Mouse (Mus musculus) hematopoietic stem cell, adult 5-6 weeks (primary cell): ENCODE measurements around the gene Adh6b. TPM values are rescaled to one million over a fixed set of nuclear protein-coding genes. Genes with fewer than 3 reads are reported as not detected.
"Not testable (repeated sequence)": the region's sequence is repeated elsewhere in the genome, so short reads cannot be mapped to it uniquely, and the experiment has no call there.

Experiments
- ATAC-seq, 2 experiments: fragments of 125-278 bp in 1 of 2; replicated peaks in 1 of 2; 2 replicates each; pipeline ENCODE4 v1.8.0; 2016 to 2017; ENCODE audit warnings: inconsistent platforms in 2 of 2, mild to moderate bottlenecking in 2 of 2, moderate number of reproducible peaks in 2 of 2, low read depth in 1 of 2, moderate TSS enrichment in 1 of 2; ENCODE audit not compliant: low FRiP score in 2 of 2, poor library complexity in 2 of 2, severe bottlenecking in 2 of 2, insufficient read depth in 1 of 2, low TSS enrichment in 1 of 2
- total RNA-seq: library from RNA; stranded (forward); fragments of 172-1452, 232-1000 nt; gene quantifications from 2 replicates; pipeline ENCODE4 v1.2.3, GENCODE M21; 2017

The Adh6b gene
- total RNA-seq, 1 experiment from 2014 or later, result not detected

- ATAC-seq, result no peak
Observed at GRCm38 (mm10) chr3:138336104-138336754, 5.3 kb upstream of the Adh6b start.

- ATAC-seq, result no peak
Observed at GRCm38 (mm10) chr3:138347041-138347440, 5.5 kb downstream of the Adh6b start.

DNA sequence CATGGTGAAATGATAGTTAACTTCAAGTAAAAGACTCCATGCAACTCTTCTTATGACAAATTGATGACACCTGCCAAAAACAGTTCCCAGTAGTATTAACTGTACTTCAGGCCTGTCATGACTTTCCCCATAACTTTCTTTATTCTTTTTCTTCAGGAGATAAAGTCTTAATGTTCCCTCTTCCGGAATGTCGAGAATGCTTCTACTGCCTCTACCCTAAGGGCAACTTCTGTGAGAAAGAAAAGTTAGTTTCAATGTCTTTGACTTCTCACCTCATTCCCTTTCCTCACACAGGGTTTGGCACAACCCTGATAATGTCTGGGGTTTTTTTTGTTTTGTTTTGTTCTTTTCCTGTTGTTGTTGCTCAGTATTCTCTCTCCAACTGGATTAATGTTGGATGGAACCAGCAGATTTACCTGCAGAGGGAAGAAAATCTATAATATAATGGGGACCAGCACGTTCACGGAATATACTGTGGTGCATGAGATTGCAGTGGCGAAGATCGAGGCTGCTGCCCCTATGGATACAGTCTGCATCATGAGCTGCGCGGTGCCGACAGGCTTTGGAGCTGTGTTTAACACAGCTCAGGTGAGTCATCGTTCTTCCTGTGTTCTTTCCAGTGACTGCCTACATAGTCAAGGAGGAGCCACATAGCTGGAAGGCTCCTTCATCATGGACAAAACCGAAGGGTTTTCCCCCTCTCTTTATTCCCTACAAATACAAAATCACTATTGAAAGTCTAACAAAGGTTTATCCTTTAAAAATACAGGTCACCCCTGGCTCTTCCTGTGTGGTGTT lies 10.6 kb downstream of the Adh6b start:
- no peak for ATAC-seq

GRCm38 (mm10) chr3:138358856-138359255 lies 17.3 kb downstream of the Adh6b start:
- no peak for ATAC-seq

DNA sequence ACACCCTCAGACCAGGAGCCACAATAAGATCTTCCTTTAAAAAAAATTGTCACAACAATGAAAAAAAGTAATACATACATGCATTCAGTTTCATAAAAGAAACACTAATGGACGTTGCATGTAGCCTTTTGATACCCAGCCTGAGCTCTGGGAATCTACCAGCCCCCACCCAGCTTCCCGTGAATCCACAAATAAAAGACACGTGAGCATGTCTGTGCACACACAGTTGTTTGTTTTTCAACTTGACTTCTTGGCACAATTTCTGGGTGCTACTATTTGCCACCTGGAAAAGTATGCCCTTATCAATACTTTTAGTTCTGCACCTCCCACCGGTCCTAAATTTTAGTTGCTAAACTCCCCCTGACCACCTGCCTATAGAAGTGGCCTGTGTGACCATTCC lies 19.1 kb downstream of the Adh6b start:
- ATAC-seq, result no peak

- no peak for ATAC-seq
Observed at GRCm38 (mm10) chr3:138362920-138363319, 21.3 kb downstream of the Adh6b start.

DNA sequence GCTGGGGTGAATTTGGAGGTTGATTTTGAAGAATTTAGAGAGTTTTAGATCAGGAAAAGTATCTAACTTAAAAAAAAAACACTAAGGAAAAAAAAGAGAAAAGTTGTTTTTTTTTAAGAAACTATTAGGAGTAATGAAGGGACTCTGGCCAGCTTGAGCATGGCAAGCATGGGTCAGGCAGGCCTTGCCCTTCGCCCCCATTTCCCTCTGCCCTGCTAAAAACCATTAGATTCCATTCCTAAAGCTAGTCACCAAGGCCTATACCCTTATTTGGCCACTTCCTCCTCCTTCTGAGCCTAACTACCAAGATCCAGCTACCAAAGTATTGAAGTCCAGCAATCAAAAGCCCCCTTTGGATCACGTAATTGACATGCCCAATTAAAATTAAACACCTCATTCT lies 24.6 kb downstream of the Adh6b start:
- ATAC-seq, result no peak

DNA sequence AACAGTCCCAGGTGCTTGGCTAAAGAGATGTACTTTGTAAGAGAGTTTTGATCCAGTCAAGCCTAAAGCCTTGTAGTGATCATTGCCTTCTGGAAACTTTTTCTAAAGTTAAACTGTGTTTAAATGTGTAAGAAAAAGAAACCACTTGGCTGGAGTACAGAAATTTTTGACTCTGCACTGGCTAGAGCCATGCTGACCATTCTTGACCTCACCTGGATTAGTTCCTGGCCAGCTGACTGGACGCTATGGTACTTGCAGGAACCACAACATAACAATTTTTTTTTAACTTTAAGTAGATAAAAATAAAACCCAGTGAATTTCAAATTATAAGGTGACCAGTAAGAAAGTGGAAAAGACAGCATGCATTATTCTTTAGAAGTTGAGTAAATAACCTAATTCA lies 28.0 kb downstream of the Adh6b start:
- ATAC-seq, result no peak

DNA sequence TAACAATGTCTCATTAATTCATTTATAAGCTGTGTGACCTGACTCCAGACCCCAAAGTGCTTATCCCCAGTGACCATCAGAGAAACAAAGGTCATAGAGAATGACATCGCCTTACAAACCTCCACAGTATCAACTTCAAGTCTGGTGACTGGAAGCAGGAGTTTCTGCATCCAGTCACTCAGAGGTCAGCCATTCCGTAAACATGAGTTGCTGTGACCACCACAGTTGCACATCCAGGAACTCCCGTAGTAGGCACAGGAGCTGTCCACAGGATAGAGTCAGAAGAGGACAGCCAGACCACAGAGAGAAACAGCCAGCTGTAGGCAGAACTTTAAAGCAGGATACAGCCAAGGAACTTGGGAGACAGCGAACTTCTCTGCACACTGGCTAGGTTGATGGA lies 28.7 kb downstream of the Adh6b start:
- not testable (repeated sequence) for ATAC-seq

DNA sequence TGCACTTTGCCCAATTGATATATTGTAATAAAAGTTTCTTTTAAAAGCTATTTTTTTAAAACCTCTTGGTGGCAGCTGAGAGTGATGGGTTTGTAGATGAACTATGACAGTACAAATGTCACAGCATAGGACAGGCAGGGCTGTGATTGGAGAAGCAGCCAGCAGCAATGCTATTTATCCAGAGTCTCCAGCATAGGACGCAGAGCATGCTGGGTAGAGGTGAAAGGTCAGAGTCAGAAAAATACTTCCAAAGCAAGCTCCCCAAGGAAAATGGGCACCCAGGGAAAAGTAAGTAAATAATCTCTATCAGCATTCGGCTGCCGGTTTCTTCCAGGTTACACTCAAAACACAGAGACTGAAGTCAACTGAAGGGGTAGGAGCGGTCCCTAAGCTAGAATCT lies 32.3 kb downstream of the Adh6b start:
- no peak for ATAC-seq

GRCm38 (mm10) chr3:138375148-138375547 lies 33.6 kb downstream of the Adh6b start:
- no peak for ATAC-seq

- no peak for ATAC-seq
Observed at GRCm38 (mm10) chr3:138381133-138381532, 39.6 kb downstream of the Adh6b start.

GRCm38 (mm10) chr3:138387155-138387554 lies 45.6 kb downstream of the Adh6b start:
- no peak for ATAC-seq

DNA sequence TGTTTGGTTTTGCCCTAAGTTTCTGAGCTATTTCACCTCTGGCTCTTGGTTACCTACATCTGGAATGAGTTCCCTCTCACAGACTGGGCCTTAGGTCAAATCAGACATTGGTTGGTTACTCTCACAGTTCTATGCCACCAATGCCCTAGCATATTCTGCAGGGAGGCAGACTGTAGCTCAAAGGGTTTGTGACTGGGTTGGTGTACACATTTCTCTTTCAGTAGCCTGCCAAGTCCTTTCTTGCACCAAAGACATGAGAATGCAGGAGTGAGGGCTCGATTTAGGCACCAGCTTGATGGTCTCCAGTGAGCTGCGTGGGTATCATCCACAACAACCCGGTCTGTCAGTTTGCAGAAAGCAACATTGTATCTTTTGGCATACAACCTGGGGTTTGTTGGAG lies 63.3 kb downstream of the Adh6b start:
- no peak for ATAC-seq

- 0 out of 4 replicates have a peak, but pooled peaks have one; percentile 32 to 46 for ATAC-seq
Observed at GRCm38 (mm10) chr3:138405341-138405740, 63.8 kb downstream of the Adh6b start.

DNA sequence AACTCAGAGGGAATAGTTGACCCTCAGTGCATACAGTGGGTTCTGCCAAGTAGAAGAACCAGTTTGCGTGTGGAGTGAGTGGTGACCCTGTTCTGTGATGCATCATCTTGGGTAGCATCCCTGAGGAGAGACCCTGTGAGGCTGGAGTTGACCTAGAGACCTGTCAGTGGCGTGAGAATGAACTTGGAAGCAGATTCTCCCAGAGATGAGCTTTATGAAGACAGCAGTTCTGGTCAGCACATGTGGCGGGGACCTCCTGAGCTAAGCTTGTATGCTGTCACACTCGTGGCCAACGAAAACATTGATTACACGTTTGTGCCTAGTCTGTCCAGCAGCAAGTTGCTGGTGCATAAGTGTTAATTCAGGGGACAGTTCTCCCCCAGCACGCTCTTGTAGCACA lies 64.3 kb downstream of the Adh6b start:
- no peak for ATAC-seq

- no peak for ATAC-seq
Observed at GRCm38 (mm10) chr3:138407920-138408319, 66.3 kb downstream of the Adh6b start.
